Mouse (Mus musculus) ES-E14 (cell line): ENCODE data around the gene Etv6.

ENCODE experiments used
- CHD2 ChIP-seq: IDR thresholded peaks from 2 replicates; pipeline ENCODE4 v1.6.1; 2014; ENCODE audit warnings: mild to moderate bottlenecking, low read depth, low read length, inconsistent platforms
- HCFC1 ChIP-seq: IDR thresholded peaks from 2 replicates; pipeline ENCODE4 v1.6.1; 2012; ENCODE audit warnings: low read length, inconsistent platforms, borderline replicate concordance; ENCODE audit not compliant: insufficient read depth

DNA sequence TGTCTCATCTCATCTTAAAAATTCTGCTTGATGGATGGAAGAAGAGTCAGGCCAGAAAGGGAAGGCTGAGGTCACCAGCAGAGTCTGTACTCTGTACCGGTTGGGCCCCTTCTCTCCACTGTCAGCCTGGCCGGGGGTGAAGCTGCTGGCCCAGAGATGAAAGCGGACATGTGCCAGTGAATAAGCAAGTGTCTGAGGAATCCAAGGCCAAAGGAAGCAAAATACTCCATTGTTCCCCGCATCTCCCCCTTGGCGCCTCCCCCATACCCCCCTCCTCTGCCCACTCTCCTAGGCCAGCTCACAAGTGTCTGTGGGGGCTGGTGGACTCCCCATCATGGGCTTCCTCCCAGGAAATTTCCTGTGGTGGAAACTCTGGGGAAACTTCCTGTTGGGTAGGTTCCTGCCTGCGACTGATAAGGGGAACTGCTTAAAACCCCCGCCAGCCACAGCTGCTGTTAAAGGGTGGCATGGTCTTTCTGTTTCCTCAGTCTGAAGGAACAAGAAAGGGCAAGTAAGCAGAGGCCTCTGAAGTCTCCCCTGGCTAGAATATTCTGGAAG lies 154.2 kb downstream of the Etv6 start:
- TF ChIP-seq CHD2: no peak
- TF ChIP-seq HCFC1: no peak
